Mouse (Mus musculus): ENCODE data around the gene Slc13a1.

DNA sequence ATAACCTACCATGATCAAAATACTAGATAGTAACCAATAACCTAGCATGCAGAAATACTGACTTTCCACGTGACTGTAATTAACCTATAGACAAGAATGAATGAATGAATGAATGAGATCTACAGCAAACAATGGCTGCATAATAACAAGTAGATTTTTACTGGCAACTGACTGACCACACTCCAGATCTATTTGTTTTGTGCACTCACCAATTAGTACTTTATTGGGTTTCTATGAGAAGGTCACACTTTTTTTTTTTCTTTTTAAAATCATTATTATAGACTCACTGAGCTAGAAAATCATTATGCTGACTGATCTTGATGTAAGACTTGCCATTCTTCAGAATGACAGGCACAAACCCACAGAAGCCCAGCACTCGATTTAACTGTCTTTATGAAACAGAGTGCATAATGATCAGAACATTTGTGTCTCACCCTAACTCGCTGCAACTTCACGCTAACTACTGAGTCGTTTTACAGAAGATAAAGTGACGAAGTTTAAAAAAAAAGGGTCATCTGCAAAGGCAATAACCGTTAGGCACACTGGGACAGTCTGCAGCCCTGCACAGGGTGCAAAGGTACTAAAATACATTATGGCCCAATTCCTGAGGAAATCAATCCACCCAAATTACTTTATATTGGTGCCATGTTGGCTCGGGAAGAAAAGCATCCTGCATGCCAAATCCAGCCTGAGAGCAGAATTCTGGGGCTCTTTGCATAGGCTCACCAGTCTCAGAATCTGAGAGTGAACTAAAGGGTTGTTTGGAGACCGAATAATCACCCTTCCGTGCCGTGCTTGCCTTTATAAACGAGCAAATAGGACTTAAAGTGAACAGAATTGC lies 33.0 kb upstream of the Slc13a1 start:
- no peak for TF ChIP-seq CTCF (IDR thresholded peaks at IDR 0.05)
- no peak for TF ChIP-seq POLR2A (IDR thresholded peaks at IDR 0.05; ENCODE audit: insufficient read depth, low read depth, low read length)

All from heart, adult 2 months (tissue).